Mouse (Mus musculus): ENCODE measurements around the gene Fez2. TPM values are rescaled to one million over a fixed set of nuclear protein-coding genes. Genes with fewer than 3 reads are reported as not detected.

Fez2 gene
- polyA plus RNA-seq, 1 experiment from 2014 or later, result 17.3 TPM

DNA sequence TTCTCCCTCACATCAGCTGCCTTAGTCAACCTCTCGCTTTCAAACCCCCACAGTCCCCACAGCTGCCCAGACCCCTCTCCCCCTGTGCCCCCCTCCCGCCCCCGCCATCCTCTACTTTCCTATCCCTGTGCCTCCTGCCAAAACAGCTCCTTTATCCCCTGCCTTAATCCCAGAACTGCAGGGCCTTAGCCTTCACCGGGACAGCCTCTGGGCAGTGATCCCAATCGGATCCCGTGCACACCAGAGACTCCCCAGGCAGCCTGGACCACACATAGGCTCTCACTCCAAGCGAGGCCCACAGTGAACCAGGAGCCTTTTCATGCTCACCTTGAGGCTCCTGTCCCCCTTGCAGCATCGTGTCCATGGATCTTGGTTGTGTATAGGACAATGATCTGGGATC lies 49.5 kb downstream of the Fez2 start:
- 87% methylated on average over 8 of the region's 8 CpGs for WGBS (ENCODE audit: insufficient replicate concordance)
- Histone ChIP-seq H3K36me3 (replicated peaks; ENCODE audit: insufficient read depth, low read length) (no peaks in the 10 kb centered on the region; the same call in none of the 2 replicates), H3K27ac (ENCODE audit: low read depth) (no peak overlapping the region), H3K9me3 (ENCODE audit: low read length) (no peaks in the 10 kb centered on the region), H3K4me2 (ENCODE audit: low read depth, low read length) (no peak overlapping the region), H3K27me3 (ENCODE audit: insufficient read depth, low read length) (no peaks in the 10 kb centered on the region), H3K4me3 (ENCODE audit: low read depth, low read length) (no peak overlapping the region), H3K4me1 (ENCODE audit: insufficient read depth) (0 out of 2 replicates have a peak, but pooled peaks cover 2% of the 10 kb centered on the region), H3K9ac (replicated peaks) (no peak overlapping the region)
- no peak for ATAC-seq
- no peak for TF ChIP-seq EP300 (IDR thresholded peaks at IDR 0.05; ENCODE audit: low read depth)
- no peak for TF ChIP-seq CTCF (IDR thresholded peaks at IDR 0.05; ENCODE audit: low read depth)
- no peak for DNase-seq

GRCm38 (mm10) chr17:78366070-78366469 lies 51.9 kb downstream of the Fez2 start:
- ATAC-seq (no peak), DNase-seq (no peak)
- no peak for TF ChIP-seq EP300 (IDR thresholded peaks at IDR 0.05; ENCODE audit: low read depth)
- TF ChIP-seq CTCF (IDR thresholded peaks at IDR 0.05; ENCODE audit: low read depth), result no peak
- WGBS (ENCODE audit: insufficient replicate concordance), result 47% methylated on average over 7 of the region's 7 CpGs
- Histone ChIP-seq H3K27me3 (ENCODE audit: insufficient read depth, low read length) (no peaks in the 10 kb centered on the region), H3K9me3 (ENCODE audit: low read length) (no peaks in the 10 kb centered on the region), H3K4me2 (ENCODE audit: low read depth, low read length) (no peak overlapping the region), H3K27ac (ENCODE audit: low read depth) (no peak overlapping the region), H3K4me1 (ENCODE audit: insufficient read depth) (peaks cover 5% of the 10 kb centered on the region; the same call in 1 of the 2 replicates), H3K4me3 (ENCODE audit: low read depth, low read length) (no peak overlapping the region), H3K9ac (replicated peaks) (no peak overlapping the region), H3K36me3 (replicated peaks; ENCODE audit: insufficient read depth, low read length) (no peaks in the 10 kb centered on the region; the same call in none of the 2 replicates)

GRCm38 (mm10) chr17:78364555-78365302 lies 53.2 kb downstream of the Fez2 start:
- Histone ChIP-seq H3K27ac (ENCODE audit: low read depth) (no peak overlapping the region), H3K4me1 (ENCODE audit: insufficient read depth) (peaks cover 5% of the 10 kb centered on the region; the same call in 1 of the 2 replicates), H3K27me3 (ENCODE audit: insufficient read depth, low read length) (no peaks in the 10 kb centered on the region), H3K9me3 (ENCODE audit: low read length) (no peaks in the 10 kb centered on the region), H3K9ac (replicated peaks) (no peak overlapping the region), H3K4me3 (ENCODE audit: low read depth, low read length) (no peak overlapping the region), H3K4me2 (ENCODE audit: low read depth, low read length) (no peak overlapping the region), H3K36me3 (replicated peaks; ENCODE audit: insufficient read depth, low read length) (no peaks in the 10 kb centered on the region; the same call in none of the 2 replicates)
- DNase-seq (no peak), ATAC-seq (no peak)
- 78% methylated on average over 23 of the region's 23 CpGs for WGBS (ENCODE audit: insufficient replicate concordance)
- TF ChIP-seq CTCF (IDR thresholded peaks at IDR 0.05; ENCODE audit: low read depth) (peak; percentile 7; the same call in 1 of the 2 replicates), EP300 (IDR thresholded peaks at IDR 0.05; ENCODE audit: low read depth) (no peak)

DNA sequence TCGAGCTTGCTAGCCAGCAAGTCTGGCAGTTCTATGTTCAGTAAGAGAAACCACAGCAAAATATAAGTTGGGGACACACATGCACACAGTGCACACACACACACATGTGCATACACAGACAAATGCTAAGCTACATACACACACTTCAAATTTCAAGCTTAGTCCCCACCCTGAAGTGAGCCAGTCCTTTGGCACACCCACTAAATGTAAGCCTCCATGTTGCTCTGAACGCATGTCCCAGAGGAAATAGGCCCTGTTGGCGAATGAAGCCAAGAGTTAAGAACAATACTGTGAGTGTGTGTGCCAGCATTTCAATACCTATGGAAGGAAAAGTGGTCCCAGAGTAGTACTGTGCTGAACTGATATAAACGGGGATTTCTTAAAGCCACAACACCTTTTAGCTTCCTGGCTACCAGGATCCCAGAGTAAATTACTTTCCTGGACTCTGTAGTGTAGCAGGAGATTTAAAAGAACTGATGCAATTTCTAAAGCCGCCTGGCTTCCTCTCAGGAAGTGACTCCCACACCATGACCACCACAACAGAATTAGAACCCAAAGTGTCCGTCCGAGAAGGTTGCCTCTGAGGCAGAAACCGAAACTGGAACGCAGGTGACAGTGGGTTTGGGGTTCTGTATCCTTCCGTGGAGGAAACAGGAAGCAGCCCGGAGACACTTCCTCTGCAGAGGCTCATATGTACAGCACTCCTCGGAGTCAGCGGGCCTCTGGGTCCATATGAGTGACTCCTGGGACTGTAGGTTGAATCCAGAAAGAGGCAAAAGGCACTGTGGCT lies 55.8 kb downstream of the Fez2 start:
- peak overlapping the region; percentile 14 for H3K4me3 ChIP-seq (ENCODE audit: low read depth, low read length)
- peak overlapping the region; percentile 1; the same call in 1 of the 2 replicates for H3K9ac ChIP-seq (replicated peaks)
- peak overlapping the region; percentile 17 for H3K27ac ChIP-seq (ENCODE audit: low read depth)
- ATAC-seq, result peak; percentile 77
- no peaks in the 10 kb centered on the region for H3K27me3 ChIP-seq (ENCODE audit: insufficient read depth, low read length)
- DNase-seq, result peak; percentile 56
- H3K4me2 ChIP-seq (ENCODE audit: low read depth, low read length), result peak overlapping the region; percentile 54
- H3K9me3 ChIP-seq (ENCODE audit: low read length), result no peaks in the 10 kb centered on the region
- TF ChIP-seq EP300 (IDR thresholded peaks at IDR 0.05; ENCODE audit: low read depth), result no peak
- TF ChIP-seq CTCF (IDR thresholded peaks at IDR 0.05; ENCODE audit: low read depth), result no peak
- WGBS (ENCODE audit: insufficient replicate concordance), result 35% methylated on average over 13 of the region's 13 CpGs
- peaks cover 5% of the 10 kb centered on the region; the same call in 1 of the 2 replicates for H3K4me1 ChIP-seq (ENCODE audit: insufficient read depth)
- no peaks in the 10 kb centered on the region for H3K36me3 ChIP-seq (replicated peaks; ENCODE audit: insufficient read depth, low read length)

DNA sequence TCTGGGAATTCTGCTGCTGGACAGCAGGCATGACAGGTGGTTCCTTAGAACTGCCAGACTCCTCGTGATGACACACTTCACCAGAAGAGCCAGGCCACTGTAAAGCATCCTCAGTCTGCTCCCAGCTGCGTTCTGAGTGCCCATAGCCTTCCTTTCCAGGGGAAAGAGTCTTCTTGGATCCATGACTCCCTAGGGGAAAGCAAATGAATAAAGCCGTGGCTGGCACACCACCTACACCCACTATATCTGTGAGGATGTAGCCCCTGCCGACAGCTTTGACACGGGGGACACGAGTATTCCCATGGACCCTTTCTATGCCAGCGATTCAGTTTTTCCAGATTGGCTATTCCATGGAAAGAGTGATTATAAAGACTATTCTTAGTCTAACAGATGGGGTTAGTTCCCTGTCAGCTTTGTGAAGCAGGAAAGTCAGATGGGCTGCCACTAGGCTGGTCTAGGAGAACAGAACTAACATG lies 59.7 kb downstream of the Fez2 start:
- H3K27ac ChIP-seq (ENCODE audit: low read depth), result no peak overlapping the region
- no peak for DNase-seq
- 83% methylated on average over 7 of the region's 7 CpGs for WGBS (ENCODE audit: insufficient replicate concordance)
- H3K4me3 ChIP-seq (ENCODE audit: low read depth, low read length), result no peak overlapping the region
- ATAC-seq, result no peak
- no peak for TF ChIP-seq CTCF (IDR thresholded peaks at IDR 0.05; ENCODE audit: low read depth)
- TF ChIP-seq EP300 (IDR thresholded peaks at IDR 0.05; ENCODE audit: low read depth), result no peak
- H3K4me2 ChIP-seq (ENCODE audit: low read depth, low read length), result no peak overlapping the region
- peaks cover 3% of the 10 kb centered on the region; the same call in 1 of the 2 replicates for H3K4me1 ChIP-seq (ENCODE audit: insufficient read depth)
- H3K9me3 ChIP-seq (ENCODE audit: low read length), result no peaks in the 10 kb centered on the region
- no peaks in the 10 kb centered on the region for H3K27me3 ChIP-seq (ENCODE audit: insufficient read depth, low read length)
- no peaks in the 10 kb centered on the region for H3K36me3 ChIP-seq (replicated peaks; ENCODE audit: insufficient read depth, low read length)
- no peak overlapping the region for H3K9ac ChIP-seq (replicated peaks)

DNA sequence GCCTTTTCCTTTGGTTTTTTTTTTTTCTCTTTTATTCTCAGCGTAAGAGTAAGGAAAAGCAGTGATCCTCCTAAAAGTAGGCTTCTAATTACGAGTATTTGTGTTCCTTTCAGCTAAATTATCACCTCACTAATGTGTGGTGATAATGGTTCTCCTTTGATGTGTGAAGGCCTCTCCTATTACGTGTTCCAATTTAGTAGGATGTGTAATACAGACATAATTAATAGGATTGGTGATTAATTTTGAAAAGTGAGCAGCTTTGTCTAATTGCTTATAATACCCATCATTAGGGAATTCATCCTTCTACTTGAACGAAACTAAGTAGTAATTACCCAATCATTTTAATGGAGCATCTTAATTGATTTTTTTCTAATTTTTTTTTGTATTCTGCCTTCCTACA lies 60.2 kb downstream of the Fez2 start:
- no peak overlapping the region for H3K27ac ChIP-seq (ENCODE audit: low read depth)
- 82% methylated on average over 4 of the region's 4 CpGs for WGBS (ENCODE audit: insufficient replicate concordance)
- H3K36me3 ChIP-seq (replicated peaks; ENCODE audit: insufficient read depth, low read length), result no peaks in the 10 kb centered on the region
- no peak for TF ChIP-seq EP300 (IDR thresholded peaks at IDR 0.05; ENCODE audit: low read depth)
- TF ChIP-seq CTCF (IDR thresholded peaks at IDR 0.05; ENCODE audit: low read depth), result no peak
- no peak overlapping the region for H3K4me3 ChIP-seq (ENCODE audit: low read depth, low read length)
- no peak overlapping the region for H3K9ac ChIP-seq (replicated peaks)
- no peaks in the 10 kb centered on the region for H3K4me1 ChIP-seq (ENCODE audit: insufficient read depth)
- DNase-seq, result no peak
- no peaks in the 10 kb centered on the region for H3K27me3 ChIP-seq (ENCODE audit: insufficient read depth, low read length)
- no peaks in the 10 kb centered on the region for H3K9me3 ChIP-seq (ENCODE audit: low read length)
- no peak overlapping the region for H3K4me2 ChIP-seq (ENCODE audit: low read depth, low read length)
- no peak for ATAC-seq

All from liver, postnatal 0 days (tissue).